Mouse (Mus musculus) myocyte (in vitro differentiated cells): Measurements from ENCODE around the gene Trpv2.

Source experiments
- MYOD1 ChIP-seq, 3 experiments: IDR thresholded peaks; one replicate each; pipeline ENCODE4 v1.6.1; 2011; ENCODE audit warnings: control low read depth in 2 of 3, low read depth in 2 of 3, mild to moderate bottlenecking in 2 of 3, moderate library complexity in 1 of 3; ENCODE audit not compliant: insufficient read length in 2 of 3, control insufficient read depth in 1 of 3
- POLR2A ChIP-seq: IDR thresholded peaks from one replicate; pipeline ENCODE4 v1.6.1; 2011; ENCODE audit warnings: low read depth, mild to moderate bottlenecking, control low read depth, moderate library complexity; ENCODE audit not compliant: insufficient read length

DNA sequence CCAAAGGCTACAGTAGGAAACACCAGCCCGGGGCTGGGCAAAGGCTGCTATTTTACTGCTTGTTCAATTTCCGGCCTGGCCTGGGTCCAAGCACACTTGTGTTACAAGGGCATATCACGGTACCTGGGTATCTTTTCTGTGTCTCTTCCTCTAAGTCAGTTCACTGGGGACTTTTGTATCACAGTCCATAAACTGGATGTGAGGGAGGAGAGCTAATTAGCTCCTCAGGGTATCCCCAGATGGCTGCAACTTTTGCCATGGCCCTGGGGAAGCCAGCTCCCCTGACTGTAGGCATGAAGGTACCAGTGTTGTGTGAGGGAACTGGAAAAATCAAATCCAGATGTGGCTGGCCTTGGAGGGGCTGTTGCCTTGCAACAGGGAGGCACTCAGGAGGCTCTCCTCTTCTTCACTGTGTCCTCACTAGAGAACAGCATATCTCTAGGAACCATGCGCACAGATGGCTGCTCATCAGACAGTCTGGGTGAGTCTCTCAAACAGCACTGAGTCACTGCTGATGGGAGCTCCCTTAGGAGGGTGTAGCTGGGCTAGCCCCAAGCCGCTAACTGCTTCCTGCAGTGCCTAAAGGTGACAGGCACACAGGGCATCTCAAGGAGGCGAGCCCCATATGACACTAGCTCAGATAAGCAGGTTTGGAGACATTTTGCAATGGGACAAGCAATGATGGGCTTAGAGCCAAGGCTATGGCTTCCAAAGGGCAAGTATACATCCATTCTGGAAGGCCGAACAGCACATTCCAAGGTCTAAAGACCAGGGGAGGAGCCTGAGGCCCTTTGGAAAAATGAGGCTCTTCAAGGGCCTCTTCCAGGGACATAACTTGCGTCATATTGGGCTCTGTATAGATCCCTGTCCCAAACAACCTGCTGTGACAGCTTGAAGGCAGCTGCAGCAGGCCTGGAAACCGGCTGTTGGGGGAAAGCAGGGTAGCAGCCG is 50.3 kb downstream of the Trpv2 start:
- peak in 1 of 3 experiments; percentile 29 for TF ChIP-seq MYOD1 (IDR thresholded peaks at IDR 0.05; ENCODE audit: control insufficient read depth in 1 of 3, insufficient read length in 2 of 3, low read depth in 2 of 3)
- no peak for TF ChIP-seq POLR2A
